Mouse (Mus musculus): ENCODE measurements around the gene Txndc12. TPM values are rescaled to one million over a fixed set of nuclear protein-coding genes. Genes with fewer than 3 reads are reported as not detected.

Gene Txndc12
- polyA plus RNA-seq, 1 experiment = 24.0 TPM

GRCm38 (mm10) chr4:108904076-108904475 is 69.7 kb downstream of the Txndc12 start:
- TF ChIP-seq CTCF (IDR thresholded peaks at IDR 0.05; ENCODE audit: control insufficient read depth, insufficient read depth, insufficient replicate concordance, low read depth, low read length) (no peak), POLR2A (IDR thresholded peaks at IDR 0.05; ENCODE audit: control insufficient read depth, low read depth, low read length) (no peak)
- Histone ChIP-seq H3K4me1 (ENCODE audit: control insufficient read depth, insufficient read depth, low read length) (peaks cover 5% of the 10 kb centered on the region), H3K36me3 (ENCODE audit: control insufficient read depth, insufficient read depth, low read length) (no peaks in the 10 kb centered on the region), H3K27ac (ENCODE audit: control insufficient read depth, insufficient read depth, low read depth, low read length) (no peak overlapping the region), H3K27me3 (ENCODE audit: control insufficient read depth, insufficient read depth, low read length) (no peaks in the 10 kb centered on the region), H3K4me3 (ENCODE audit: control insufficient read depth, low read depth, low read length) (no peak overlapping the region)

- H3K27me3 ChIP-seq (ENCODE audit: control insufficient read depth, insufficient read depth, low read length) = no peaks in the 10 kb centered on the region
- no peak overlapping the region for H3K4me3 ChIP-seq (ENCODE audit: control insufficient read depth, low read depth, low read length)
- H3K27ac ChIP-seq (ENCODE audit: control insufficient read depth, insufficient read depth, low read depth, low read length) = peak overlapping the region; percentile 48
- peaks cover 5% of the 10 kb centered on the region for H3K4me1 ChIP-seq (ENCODE audit: control insufficient read depth, insufficient read depth, low read length)
- H3K36me3 ChIP-seq (ENCODE audit: control insufficient read depth, insufficient read depth, low read length) = no peaks in the 10 kb centered on the region
- no peak for TF ChIP-seq POLR2A (IDR thresholded peaks at IDR 0.05; ENCODE audit: control insufficient read depth, low read depth, low read length)
- TF ChIP-seq CTCF (IDR thresholded peaks at IDR 0.05; ENCODE audit: control insufficient read depth, insufficient read depth, insufficient replicate concordance, low read depth, low read length) = no peak
Observed at GRCm38 (mm10) chr4:108904790-108905189, 70.4 kb downstream of the Txndc12 start.

GRCm38 (mm10) chr4:108905859-108906258 is 71.5 kb downstream of the Txndc12 start:
- TF ChIP-seq POLR2A (IDR thresholded peaks at IDR 0.05; ENCODE audit: control insufficient read depth, low read depth, low read length) = no peak
- TF ChIP-seq CTCF (IDR thresholded peaks at IDR 0.05; ENCODE audit: control insufficient read depth, insufficient read depth, insufficient replicate concordance, low read depth, low read length) = no peak
- H3K36me3 ChIP-seq (ENCODE audit: control insufficient read depth, insufficient read depth, low read length) = no peaks in the 10 kb centered on the region
- H3K4me3 ChIP-seq (ENCODE audit: control insufficient read depth, low read depth, low read length) = no peak overlapping the region
- H3K27ac ChIP-seq (ENCODE audit: control insufficient read depth, insufficient read depth, low read depth, low read length) = no peak overlapping the region
- peaks cover 5% of the 10 kb centered on the region for H3K4me1 ChIP-seq (ENCODE audit: control insufficient read depth, insufficient read depth, low read length)
- H3K27me3 ChIP-seq (ENCODE audit: control insufficient read depth, insufficient read depth, low read length) = no peaks in the 10 kb centered on the region

- Histone ChIP-seq H3K27ac (ENCODE audit: control insufficient read depth, insufficient read depth, low read depth, low read length) (no peak overlapping the region), H3K27me3 (ENCODE audit: control insufficient read depth, insufficient read depth, low read length) (no peaks in the 10 kb centered on the region), H3K4me1 (ENCODE audit: control insufficient read depth, insufficient read depth, low read length) (peaks cover 5% of the 10 kb centered on the region), H3K4me3 (ENCODE audit: control insufficient read depth, low read depth, low read length) (no peak overlapping the region), H3K36me3 (ENCODE audit: control insufficient read depth, insufficient read depth, low read length) (no peaks in the 10 kb centered on the region)
- TF ChIP-seq POLR2A (IDR thresholded peaks at IDR 0.05; ENCODE audit: control insufficient read depth, low read depth, low read length) (no peak), CTCF (IDR thresholded peaks at IDR 0.05; ENCODE audit: control insufficient read depth, insufficient read depth, insufficient replicate concordance, low read depth, low read length) (no peak)
Observed at GRCm38 (mm10) chr4:108907475-108907874, 73.1 kb downstream of the Txndc12 start.

- Histone ChIP-seq H3K36me3 (ENCODE audit: control insufficient read depth, insufficient read depth, low read length) (no peaks in the 10 kb centered on the region), H3K4me3 (ENCODE audit: control insufficient read depth, low read depth, low read length) (no peak overlapping the region)
- no peak for TF ChIP-seq CTCF (IDR thresholded peaks at IDR 0.05; ENCODE audit: control insufficient read depth, insufficient read depth, insufficient replicate concordance, low read depth, low read length)
- no peak for TF ChIP-seq POLR2A (IDR thresholded peaks at IDR 0.05; ENCODE audit: control insufficient read depth, low read depth, low read length)
Observed at GRCm38 (mm10) chr4:108909872-108910425, 75.5 kb downstream of the Txndc12 start.

More at GRCm38 (mm10) chr4:108909872-108910425, 75.5 kb downstream of the Txndc12 start:
- H3K27ac ChIP-seq (ENCODE audit: control insufficient read depth, insufficient read depth, low read depth, low read length) = no peak overlapping the region
- H3K27me3 ChIP-seq (ENCODE audit: control insufficient read depth, insufficient read depth, low read length) = no peaks in the 10 kb centered on the region
- peaks cover 5% of the 10 kb centered on the region for H3K4me1 ChIP-seq (ENCODE audit: control insufficient read depth, insufficient read depth, low read length)

Other genes with a start within 250 kb of the Txndc12 start
- gene Cc2d1b, start 214.7 kb upstream of the Txndc12 start, polyA plus RNA-seq (2012; rRNA removed) = 33.9 and 37.8 TPM in 2 replicates
- 0.07 TPM in 1 of 2 replicates, not detected in the other for gene 3110021N24Rik, start 115.0 kb upstream of the Txndc12 start, polyA plus RNA-seq (2012; rRNA removed)
- 1.8 and 1.9 TPM in 2 replicates for gene Zfyve9, start 53.8 kb upstream of the Txndc12 start, polyA plus RNA-seq (2012; rRNA removed)
- 43.0 and 51.6 TPM in 2 replicates for gene Btf3l4, start 987 bp upstream of the Txndc12 start, polyA plus RNA-seq (2012; rRNA removed)
- 17.7 and 19.7 TPM in 2 replicates for gene Kti12, start 13.2 kb downstream of the Txndc12 start, polyA plus RNA-seq (2012; rRNA removed)
- 0.30 and 0.32 TPM in 2 replicates for gene A730015C16Rik, start 14.0 kb downstream of the Txndc12 start, polyA plus RNA-seq (2012; rRNA removed)
- gene Rab3b, start 44.5 kb downstream of the Txndc12 start, polyA plus RNA-seq (2012; rRNA removed) = 7.5 and 8.0 TPM in 2 replicates
- gene Nrd1, start 166.1 kb downstream of the Txndc12 start, polyA plus RNA-seq (2012; rRNA removed) = 322 and 441 TPM in 2 replicates

All from testis, adult 2 months (tissue).